Mouse (Mus musculus) G1E (cell line): ENCODE data around the gene 2410131K14Rik. TPM values are rescaled to one million over a fixed set of nuclear protein-coding genes. Genes with fewer than 3 reads are reported as not detected.

ENCODE experiments used
- ATAC-seq: 2 replicates; pipeline ENCODE4 v1.8.0; 2016; ENCODE audit warnings: mild to moderate bottlenecking; ENCODE audit not compliant: insufficient number of reproducible peaks, poor library complexity, low FRiP score, severe bottlenecking; ENCODE audit errors: extremely low read depth
- DNase-seq: peaks from one replicate; pipeline ENCODE4 v3.0.0; 2012; ENCODE audit warnings: low spot score
- H3K27me3 ChIP-seq: 2 replicates; pipeline ENCODE4 v1.6.1; 2012; ENCODE audit warnings: mild to moderate bottlenecking, low read length, inconsistent platforms; ENCODE audit not compliant: insufficient read depth
- H3K36me3 ChIP-seq: replicated peaks from 2 replicates; pipeline ENCODE3; 2012; ENCODE audit warnings: mild to moderate bottlenecking, inconsistent platforms
- H3K4me1 ChIP-seq: 2 replicates; pipeline ENCODE4 v1.6.1; 2012; ENCODE audit warnings: low read depth, low read length, inconsistent platforms, mixed read lengths; ENCODE audit not compliant: insufficient read depth
- H3K4me3 ChIP-seq: 2 replicates; pipeline ENCODE4 v1.5.1; 2012; ENCODE audit warnings: low read depth, mild to moderate bottlenecking, inconsistent platforms, low read length, moderate library complexity, mixed read lengths
- H3K9me3 ChIP-seq: replicated peaks from 2 replicates; pipeline ENCODE4 v1.6.1; 2012; ENCODE audit warnings: inconsistent platforms
- CTCF ChIP-seq: IDR thresholded peaks from 2 replicates; pipeline ENCODE4 v1.5.1; 2012; ENCODE audit warnings: low read depth, low read length, inconsistent platforms, mixed read lengths
- GATA1 ChIP-seq: IDR thresholded peaks from 2 replicates; pipeline ENCODE4 v1.6.1; 2012; ENCODE audit warnings: borderline replicate concordance, low read length, inconsistent platforms, mixed read lengths
- GATA2 ChIP-seq: IDR thresholded peaks from 2 replicates; pipeline ENCODE4 v1.6.1; 2012; ENCODE audit warnings: low read depth, low read length, inconsistent platforms, borderline replicate concordance
- POLR2AphosphoS5 ChIP-seq: IDR thresholded peaks from 2 replicates; pipeline ENCODE4 v1.6.1; 2012; ENCODE audit warnings: low read depth, low read length, inconsistent platforms; ENCODE audit not compliant: insufficient replicate concordance
- TAL1 ChIP-seq: conservative IDR thresholded peaks from 2 replicates; pipeline ENCODE4 v1.6.1; 2012; ENCODE audit warnings: low read depth, low read length, inconsistent platforms, mixed read lengths
- polyA plus RNA-seq: library from polyadenylated mRNA; stranded (reverse); fragments of >175 nt; gene quantifications from 2 replicates; pipeline ENCODE4 v1.2.3, GENCODE M21; 2012
- total RNA-seq, 2 experiments: library from RNA; stranded (forward) in 1 of 2; stranded (reverse) in 1 of 2; fragments of 200-1000 nt in 1 of 2; fragments of >200 nt in 1 of 2; fragmentation: Nextera tagmentation in 1 of 2; gene quantifications; 2 replicates each; pipeline ENCODE4 v1.2.3; 2014 to 2017

Gene 2410131K14Rik
- total and polyA plus RNA-seq, 3 experiments: 2.1 to 3.4 (median 2.6) TPM

- peaks cover 33% of the 10 kb centered on the region for H3K36me3 ChIP-seq
- no peaks in the 10 kb centered on the region; the same call in 1 of the 2 replicates for H3K27me3 ChIP-seq
- TF ChIP-seq TAL1: no peak
- TF ChIP-seq GATA1: no peak
- TF ChIP-seq POLR2AphosphoS5: no peak
- no peak for TF ChIP-seq GATA2
- no peak for TF ChIP-seq CTCF
- no peak for ATAC-seq
- peak overlapping the region; percentile 79 for H3K4me3 ChIP-seq
- no peaks in the 10 kb centered on the region for H3K9me3 ChIP-seq
- peaks cover 27% of the 10 kb centered on the region for H3K4me1 ChIP-seq
- DNase-seq: peak; percentile 5
Observed at GRCm38 (mm10) chr5:118245606-118246308, 730 bp downstream of the 2410131K14Rik start.

- Histone ChIP-seq H3K36me3 (peaks cover 41% of the 10 kb centered on the region), H3K9me3 (no peaks in the 10 kb centered on the region), H3K4me1 (peaks cover 27% of the 10 kb centered on the region), H3K27me3 (no peaks in the 10 kb centered on the region), H3K4me3 (no peak overlapping the region)
- TF ChIP-seq CTCF: no peak
- TF ChIP-seq TAL1: no peak
- no peak for TF ChIP-seq GATA1
- TF ChIP-seq POLR2AphosphoS5: no peak
- no peak for TF ChIP-seq GATA2
- ATAC-seq: no peak
- no peak for DNase-seq
Observed at GRCm38 (mm10) chr5:118247378-118247777, 2.4 kb downstream of the 2410131K14Rik start.

DNA sequence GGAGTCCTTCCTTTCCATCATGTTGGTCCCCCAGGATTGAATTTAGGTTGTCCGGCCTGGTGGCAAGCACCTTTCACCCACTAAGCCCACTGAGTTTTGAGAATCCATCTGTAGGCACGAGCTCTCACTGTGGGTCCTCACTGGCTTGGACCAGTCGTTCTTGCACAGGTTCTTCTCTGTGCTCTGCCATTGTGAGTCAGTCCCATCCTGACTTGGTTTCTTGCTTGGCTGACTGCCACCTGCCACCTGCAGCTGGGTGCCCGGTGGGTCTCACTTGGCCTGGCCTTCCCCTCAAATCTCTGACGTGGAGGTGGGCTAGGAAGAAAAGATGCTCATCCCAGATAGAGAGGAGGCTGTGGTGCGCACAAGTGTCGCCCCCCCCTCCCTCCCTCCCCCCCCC is 6.0 kb downstream of the 2410131K14Rik start:
- peaks cover 14% of the 10 kb centered on the region for H3K4me1 ChIP-seq
- H3K36me3 ChIP-seq: peaks cover 62% of the 10 kb centered on the region
- ATAC-seq (no peak), DNase-seq (no peak)
- H3K9me3 ChIP-seq: no peaks in the 10 kb centered on the region
- TF ChIP-seq GATA2 (no peak), POLR2AphosphoS5 (no peak), CTCF (no peak), TAL1 (no peak), GATA1 (no peak)
- H3K4me3 ChIP-seq: no peak overlapping the region
- no peaks in the 10 kb centered on the region for H3K27me3 ChIP-seq

GRCm38 (mm10) chr5:118253551-118253950 is 8.5 kb downstream of the 2410131K14Rik start:
- ATAC-seq (no peak), DNase-seq (no peak)
- no peaks in the 10 kb centered on the region for H3K9me3 ChIP-seq
- H3K4me3 ChIP-seq: no peak overlapping the region
- H3K27me3 ChIP-seq: no peaks in the 10 kb centered on the region
- peaks cover 70% of the 10 kb centered on the region for H3K36me3 ChIP-seq
- TF ChIP-seq CTCF: no peak
- TF ChIP-seq POLR2AphosphoS5: no peak
- no peak for TF ChIP-seq TAL1
- TF ChIP-seq GATA1: no peak
- TF ChIP-seq GATA2: no peak
- peaks cover 6% of the 10 kb centered on the region for H3K4me1 ChIP-seq

DNA sequence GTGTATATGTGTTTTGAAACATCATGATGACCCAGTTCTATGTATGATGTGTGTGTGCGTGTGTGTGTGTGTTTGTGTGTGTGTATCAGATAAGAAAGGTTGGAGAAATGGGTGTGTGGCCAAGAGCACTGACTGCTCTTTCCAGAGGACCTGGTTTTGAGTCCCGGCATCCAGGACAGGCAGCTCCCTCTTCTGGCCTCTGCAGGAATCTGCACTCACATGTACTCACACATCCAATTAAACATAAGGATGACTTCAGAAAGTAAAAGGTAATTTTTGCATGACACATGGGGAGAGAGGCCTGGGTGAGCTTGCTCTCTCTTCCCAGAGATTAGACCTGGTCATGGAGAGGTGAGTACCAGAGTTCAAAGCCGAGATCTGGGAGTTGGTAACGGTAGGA is 12.0 kb downstream of the 2410131K14Rik start:
- DNase-seq (no peak), ATAC-seq (no peak)
- no peak overlapping the region for H3K4me3 ChIP-seq
- no peak for TF ChIP-seq GATA1
- no peak for TF ChIP-seq TAL1
- no peak for TF ChIP-seq CTCF
- TF ChIP-seq GATA2: no peak
- TF ChIP-seq POLR2AphosphoS5: no peak
- H3K27me3 ChIP-seq: no peaks in the 10 kb centered on the region
- H3K4me1 ChIP-seq: peaks cover 6% of the 10 kb centered on the region
- no peaks in the 10 kb centered on the region for H3K9me3 ChIP-seq
- H3K36me3 ChIP-seq: peaks cover 79% of the 10 kb centered on the region

- Histone ChIP-seq H3K4me1 (no peaks in the 10 kb centered on the region), H3K27me3 (no peaks in the 10 kb centered on the region), H3K4me3 (no peak overlapping the region), H3K9me3 (no peaks in the 10 kb centered on the region), H3K36me3 (peaks cover 85% of the 10 kb centered on the region)
- no peak for ATAC-seq
- no peak for DNase-seq
- TF ChIP-seq POLR2AphosphoS5 (no peak), GATA1 (no peak), CTCF (no peak), GATA2 (no peak), TAL1 (no peak)
Observed at GRCm38 (mm10) chr5:118259152-118259551, 14.1 kb downstream of the 2410131K14Rik start.

- DNase-seq: no peak
Observed at GRCm38 (mm10) chr5:118259636-118260035, 14.6 kb downstream of the 2410131K14Rik start.

More at GRCm38 (mm10) chr5:118259636-118260035, 14.6 kb downstream of the 2410131K14Rik start:
- ATAC-seq: no peak
- H3K9me3 ChIP-seq: no peaks in the 10 kb centered on the region
- TF ChIP-seq POLR2AphosphoS5: no peak
- no peak for TF ChIP-seq CTCF
- TF ChIP-seq TAL1: no peak
- no peak for TF ChIP-seq GATA2
- no peak for TF ChIP-seq GATA1
- H3K27me3 ChIP-seq: no peaks in the 10 kb centered on the region
- H3K4me3 ChIP-seq: no peak overlapping the region
- H3K4me1 ChIP-seq: no peaks in the 10 kb centered on the region
- H3K36me3 ChIP-seq: peaks cover 85% of the 10 kb centered on the region
